Mouse (Mus musculus): ENCODE data around the gene Snap29.

The Snap29 gene

DNA sequence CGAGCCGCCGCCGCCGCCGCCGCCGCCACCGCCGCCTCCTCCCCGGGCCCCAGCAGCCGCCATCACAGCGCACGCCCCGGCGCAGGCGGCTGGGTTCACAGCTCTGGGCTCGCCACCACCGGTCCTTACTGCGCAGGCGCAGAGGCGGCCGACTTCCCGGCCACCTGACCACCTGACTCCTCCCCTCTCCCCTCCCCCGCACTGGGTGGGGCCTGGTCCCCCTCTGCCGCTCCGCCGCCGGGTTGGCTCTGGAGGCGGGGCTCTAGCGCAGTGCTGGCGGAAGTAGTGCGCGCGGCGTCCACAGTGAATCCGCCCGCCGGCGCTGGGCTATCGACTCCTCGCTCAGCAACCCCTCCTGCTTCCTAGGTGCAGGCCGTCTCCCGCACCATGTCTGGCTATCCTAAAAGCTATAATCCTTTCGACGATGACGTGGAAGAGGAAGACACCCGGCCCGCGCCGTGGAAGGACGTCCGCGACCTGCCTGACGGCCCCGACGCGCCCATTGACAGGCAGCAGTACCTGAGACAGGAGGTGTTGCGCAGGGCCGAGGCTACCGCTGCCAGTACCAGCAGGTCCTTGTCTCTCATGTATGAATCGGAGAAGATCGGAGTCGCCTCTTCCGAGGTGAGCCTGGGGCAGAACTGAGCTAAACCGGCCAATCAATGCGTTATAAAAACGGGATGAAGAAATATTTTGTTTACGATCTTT, at the start of gene Snap29, which contains the start of gene Pi4ka:
Gene Snap29, plus strand, starts transcription at position 251 of the 708 bp plus-strand sequence.
Gene Pi4ka, minus strand, starts transcription at position 579 of the 708 bp plus-strand sequence.
- in situ Hi-C loops (cut with MboI): loop anchor here (10.0 kb wide), 1 partner anchor 49 kb away; the partner anchor contains the start of gene Crkl

GRCm38 (mm10) chr16:17356031-17356430, 49.8 kb upstream of the Snap29 start:
- in situ Hi-C loops (cut with MboI): no loop called here

GRCm38 (mm10) chr16:17358787-17359186, 47.0 kb upstream of the Snap29 start:
- in situ Hi-C loops (cut with MboI): no loop called here

DNA sequence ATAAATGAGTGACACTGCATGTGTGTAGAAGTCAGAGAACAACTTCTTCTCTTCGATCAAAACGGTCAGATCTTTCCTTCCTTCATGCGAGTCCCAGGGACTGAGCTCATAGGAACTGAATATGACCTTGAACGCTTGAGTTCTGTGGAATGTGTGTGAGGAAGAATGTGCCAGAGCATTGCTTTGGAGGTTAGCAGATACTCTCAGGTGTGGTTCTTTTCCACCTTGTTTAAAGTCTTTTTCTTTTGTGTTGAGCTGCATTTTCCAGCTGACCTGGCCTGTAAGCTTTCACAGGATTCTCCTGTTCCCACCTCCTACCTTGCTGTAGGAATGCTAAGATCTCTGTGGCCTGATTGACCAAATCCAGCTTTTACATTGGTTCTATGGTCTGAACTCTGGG, 23.5 kb upstream of the Snap29 start:
- in situ Hi-C loops (cut with MboI): no loop called here

DNA sequence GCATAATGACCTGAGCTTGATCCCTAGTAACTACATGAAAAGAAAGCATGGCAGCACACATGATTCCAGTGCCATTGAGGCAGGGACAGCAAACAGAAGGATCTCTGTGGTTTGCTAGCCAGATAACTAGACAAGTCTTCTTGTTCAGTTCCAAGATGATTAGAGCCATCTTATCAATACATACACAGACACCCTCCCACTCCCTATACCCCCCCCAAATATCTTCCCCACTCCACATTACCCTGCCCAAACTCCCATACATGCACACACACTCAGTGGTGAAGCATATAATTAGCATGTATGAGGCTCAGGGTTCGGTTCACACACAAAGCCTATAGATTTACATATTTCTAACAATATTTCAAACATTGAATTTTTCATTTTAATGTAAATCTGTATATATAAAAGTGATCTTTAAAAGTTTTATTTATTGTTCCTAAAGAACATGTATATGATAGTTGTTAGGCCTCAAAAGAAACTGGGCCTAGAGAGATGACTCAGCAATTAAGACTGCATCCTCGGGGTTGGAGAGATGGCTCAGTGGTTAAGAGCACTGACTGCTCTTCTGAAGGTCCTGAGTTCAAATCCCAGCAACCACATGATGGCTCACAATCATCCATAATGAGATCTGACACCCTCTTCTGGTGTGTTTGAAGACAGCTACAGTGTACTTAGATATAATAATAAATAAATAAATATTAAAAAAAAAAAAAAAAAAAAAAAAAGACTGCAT, 22.0 kb upstream of the Snap29 start:
- in situ Hi-C loops (cut with MboI): no loop called here

DNA sequence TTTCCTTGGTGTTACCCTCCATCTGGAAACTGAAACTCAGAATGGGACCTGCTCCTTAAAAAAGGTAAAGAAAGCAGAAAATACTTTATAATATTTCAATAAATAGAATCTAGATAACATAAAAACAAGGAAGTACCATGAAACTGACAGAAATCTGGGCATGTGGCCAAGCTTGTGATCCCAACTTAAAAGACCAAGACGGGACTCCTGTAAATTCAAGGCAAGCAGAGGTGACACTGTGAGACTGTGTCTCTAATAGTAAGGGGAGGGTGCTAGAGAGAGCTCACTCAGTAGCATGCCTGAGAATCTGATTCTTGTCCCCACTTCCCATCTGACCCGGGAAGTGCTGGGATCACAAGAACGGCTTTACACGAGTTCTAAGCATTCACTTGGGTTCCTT, 13.0 kb upstream of the Snap29 start:
- in situ Hi-C loops (cut with MboI): no loop called here

DNA sequence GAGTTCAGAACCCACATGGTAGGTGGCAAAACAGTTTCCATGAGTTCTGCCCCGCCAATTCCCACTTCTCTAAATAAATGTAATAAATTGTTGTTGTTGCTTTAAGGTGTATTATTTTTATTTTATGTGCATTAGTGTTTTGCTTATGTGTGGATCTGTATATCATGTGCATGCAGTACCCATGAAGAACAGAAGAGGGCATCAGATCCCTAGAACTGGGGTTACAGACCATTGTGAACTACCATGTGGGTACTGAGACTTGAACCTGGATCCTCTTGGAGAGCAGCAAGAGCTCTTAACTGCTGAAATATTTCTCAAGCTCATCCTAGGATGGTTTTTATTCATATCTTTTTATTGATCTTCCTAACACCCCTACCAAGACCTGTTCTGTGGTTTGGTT, 2.9 kb upstream of the Snap29 start:
- in situ Hi-C loops (cut with MboI): loop anchor here (10.0 kb wide), 1 partner anchor 52 kb away; the partner anchor contains the start of gene Crkl

DNA sequence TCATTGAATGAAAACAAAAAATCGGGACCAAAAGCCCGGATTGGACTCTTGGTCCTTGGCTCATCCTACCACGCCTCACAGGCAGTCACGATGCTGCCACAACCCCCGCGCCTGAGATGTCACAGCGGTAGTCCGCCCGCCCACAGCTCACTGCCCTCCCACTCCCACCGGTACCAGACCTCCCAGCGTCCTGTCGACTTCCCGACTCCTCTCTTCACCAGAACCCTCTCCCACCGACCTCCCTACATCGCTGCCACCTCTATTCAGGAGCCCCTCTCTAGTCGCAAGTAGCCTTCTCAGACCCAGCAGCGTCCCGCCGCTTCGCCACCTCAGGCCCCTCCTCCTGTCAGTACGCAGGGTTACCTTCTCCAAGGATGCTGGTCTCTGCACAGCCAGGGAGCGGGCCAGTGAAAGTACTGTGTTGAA, 502 bp upstream of the Snap29 start:
- in situ Hi-C loops (cut with MboI): loop anchor here (10.0 kb wide), 1 partner anchor 50 kb away; the partner anchor contains the start of gene Crkl

DNA sequence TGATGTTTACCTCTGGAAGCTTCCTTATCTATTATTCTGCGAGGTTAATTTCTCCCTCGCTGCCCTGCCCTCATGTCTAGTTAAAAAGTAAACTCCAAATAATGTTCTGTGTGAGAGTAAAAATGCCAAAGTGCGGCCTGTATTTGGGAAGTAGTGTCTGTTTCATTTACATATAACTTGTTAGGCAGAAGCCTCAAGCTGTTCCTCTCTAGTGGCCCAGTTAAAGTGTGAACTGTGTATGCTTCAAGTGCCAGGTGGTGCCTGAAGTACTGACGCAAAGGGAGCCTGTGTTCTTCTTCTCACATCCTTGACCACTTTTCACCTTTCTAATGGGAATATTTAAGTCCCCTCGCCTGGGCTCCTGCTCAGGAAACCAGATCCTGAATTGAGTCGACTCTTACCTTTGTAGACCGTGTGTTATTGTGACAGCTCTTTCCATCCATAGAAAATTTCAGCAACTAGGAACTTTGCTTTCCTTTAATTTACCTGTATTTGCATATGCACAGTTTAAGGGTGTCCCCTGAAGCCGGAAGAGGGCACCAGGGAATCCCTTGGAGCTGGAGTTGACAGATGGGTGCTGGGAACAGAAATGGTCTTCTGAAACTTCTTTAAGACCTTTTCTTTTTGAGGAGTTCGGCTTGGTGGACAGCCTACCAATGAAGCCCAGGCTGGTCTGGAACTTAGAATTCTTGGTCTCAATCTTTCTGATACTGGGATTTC, 886 bp downstream of the Snap29 start:
- in situ Hi-C loops (cut with MboI): loop anchor here (10.0 kb wide), 1 partner anchor 48 kb away; the partner anchor contains the start of gene Crkl

DNA sequence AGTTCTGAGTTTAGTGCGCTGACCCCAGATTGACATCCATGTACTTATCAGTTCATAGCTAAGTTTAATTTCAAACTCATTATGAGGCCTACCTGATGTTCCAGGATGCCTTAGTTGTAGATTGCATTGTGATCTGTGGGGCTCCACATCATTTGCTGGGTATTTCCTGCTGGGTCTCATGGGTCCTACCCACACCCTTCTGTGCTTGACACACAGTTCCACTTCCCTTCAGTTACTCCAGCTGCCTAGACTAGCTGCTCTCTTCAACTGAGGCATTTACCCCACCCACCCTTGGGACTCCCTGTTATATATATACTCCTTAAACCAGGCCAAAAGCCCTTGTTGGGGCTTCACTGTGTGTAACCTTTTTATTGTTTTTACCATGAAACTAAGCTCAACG, 3.3 kb downstream of the Snap29 start:
- in situ Hi-C loops (cut with MboI): loop anchor here (10.0 kb wide), 1 partner anchor 46 kb away; the partner anchor contains the start of gene Crkl

- in situ Hi-C loops (cut with MboI): no loop called here
These were observed 4.4 kb downstream of the Snap29 start for GRCm38 (mm10) chr16:17410209-17410608.

GRCm38 (mm10) chr16:17423021-17423420, 17.2 kb downstream of the Snap29 start:
- in situ Hi-C loops (cut with MboI): no loop called here

GRCm38 (mm10) chr16:17432576-17432975, 26.8 kb downstream of the Snap29 start:
- in situ Hi-C loops (cut with MboI): no loop called here

DNA sequence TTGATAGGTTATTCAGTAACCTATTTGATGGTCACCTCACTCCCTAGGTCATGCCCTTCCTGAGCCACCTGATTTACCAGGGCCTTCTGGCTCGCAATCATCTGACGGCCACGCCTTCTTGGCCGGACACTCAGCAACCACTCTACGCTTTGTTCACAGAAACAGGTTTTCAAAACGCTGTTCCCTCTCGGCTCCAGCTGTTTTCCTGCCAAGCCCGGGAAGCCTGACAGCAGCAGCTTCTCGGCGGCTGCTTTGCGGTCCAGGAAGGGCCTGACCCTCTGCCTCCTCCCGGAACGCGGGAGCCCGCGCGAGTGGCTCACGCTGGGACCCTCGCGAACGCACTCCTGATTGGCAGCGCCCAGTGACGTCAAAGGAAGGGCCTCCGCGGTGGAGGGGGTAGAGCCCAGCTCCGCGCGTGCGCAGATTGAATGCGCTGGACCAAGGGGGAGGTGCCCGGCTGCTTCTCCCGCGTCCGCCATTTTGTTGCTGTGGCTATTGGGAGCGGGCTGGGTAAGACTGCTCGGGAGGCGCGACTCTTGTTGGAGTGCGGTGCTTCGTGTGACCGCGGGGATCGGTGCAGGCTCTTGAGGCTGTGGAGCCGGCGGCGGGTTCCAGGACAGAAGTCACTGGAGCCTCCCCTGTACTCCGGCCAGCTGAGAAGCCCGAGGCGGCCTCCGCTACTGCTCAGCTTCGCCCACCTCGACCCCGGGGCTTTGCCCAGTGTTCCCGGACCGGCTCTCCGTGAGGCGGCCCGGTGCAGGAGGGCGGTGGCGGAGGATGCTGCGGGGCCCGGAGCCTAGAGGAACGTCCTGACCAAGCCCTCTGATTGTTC, 46.0 kb downstream of the Snap29 start, which contains the start of gene Crkl:
Gene Crkl, plus strand, starts transcription at position 447 of the 832 bp plus-strand sequence.
- in situ Hi-C loops (cut with MboI): loop anchor here (10.0 kb wide), 1 partner anchor 47 kb away; the partner anchor contains the start of genes Pi4ka and Snap29

- in situ Hi-C loops (cut with MboI): loop anchor here (10.0 kb wide), 1 partner anchor 48 kb away; the partner anchor contains the start of genes Pi4ka and Snap29
These were observed 46.6 kb downstream of the Snap29 start for GRCm38 (mm10) chr16:17452373-17452715.

- in situ Hi-C loops (cut with MboI): loop anchor here (10.0 kb wide), 1 partner anchor 52 kb away; the partner anchor contains the start of genes Pi4ka and Snap29
These were observed 51.1 kb downstream of the Snap29 start for GRCm38 (mm10) chr16:17456901-17457300.

GRCm38 (mm10) chr16:17460254-17460653, 54.5 kb downstream of the Snap29 start:
- in situ Hi-C loops (cut with MboI): no loop called here

GRCm38 (mm10) chr16:17461596-17461995, 55.8 kb downstream of the Snap29 start:
- in situ Hi-C loops (cut with MboI): no loop called here

DNA sequence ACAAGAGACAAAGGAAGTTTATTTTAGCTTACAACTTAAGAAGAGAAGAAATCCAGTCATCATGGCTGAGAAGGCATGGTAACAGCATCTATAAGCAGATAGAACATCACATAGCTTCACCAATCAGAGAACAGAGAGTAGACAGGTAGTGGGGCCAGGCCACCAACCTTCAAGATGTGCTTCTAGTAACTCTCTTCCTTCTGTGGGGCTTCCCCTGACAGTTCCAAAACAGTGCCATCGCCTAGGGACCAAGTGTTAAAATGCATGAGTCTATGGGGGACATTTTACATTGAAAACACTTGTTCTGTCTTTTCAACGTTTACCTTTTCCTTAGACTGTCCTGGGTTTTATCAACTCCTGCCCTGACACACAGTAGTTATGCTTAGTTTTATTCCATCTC, 57.4 kb downstream of the Snap29 start:
- in situ Hi-C loops (cut with MboI): no loop called here

DNA sequence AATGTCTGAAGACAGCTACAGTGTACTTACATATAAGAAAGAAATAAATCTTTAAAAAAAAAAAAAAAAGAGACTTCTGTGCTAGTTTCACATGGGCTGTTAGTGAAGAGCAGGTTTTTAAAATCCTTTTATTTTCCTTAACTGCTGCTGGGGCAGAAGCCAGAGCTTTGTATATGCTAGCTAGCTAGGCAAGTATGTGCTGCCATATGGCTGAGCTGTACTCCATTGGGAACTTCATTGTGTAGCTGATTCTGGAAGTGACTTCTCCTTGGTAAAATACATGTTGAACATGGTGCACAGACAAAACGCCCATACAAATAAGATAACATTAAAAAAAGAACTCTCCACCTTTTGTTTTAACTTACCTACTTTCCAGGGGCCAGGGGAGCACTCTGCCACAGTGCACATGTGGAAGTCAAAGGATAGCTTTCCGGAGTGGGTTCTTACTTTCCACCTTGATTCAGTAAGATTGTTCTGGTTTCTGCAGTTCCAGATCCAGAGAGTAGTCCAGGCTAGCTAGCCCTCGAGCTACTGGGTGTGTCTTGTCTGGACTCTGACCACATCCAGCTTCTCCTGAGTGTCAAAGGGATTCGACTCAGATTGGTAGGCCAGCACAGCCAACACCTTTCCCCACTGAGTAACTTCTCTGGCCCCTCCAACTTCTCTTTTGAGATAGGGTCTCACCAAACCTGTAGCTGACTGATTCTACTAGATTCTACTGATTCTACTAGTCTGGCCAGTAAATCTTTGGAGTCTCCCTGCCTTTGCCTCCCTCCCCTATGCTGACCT, 61.3 kb downstream of the Snap29 start:
- in situ Hi-C loops (cut with MboI): no loop called here
